Mouse (Mus musculus): ENCODE measurements around the gene Ptprn2.

Ptprn2 gene

GRCm38 (mm10) chr12:117041409-117041808 lies 555.9 kb downstream of the Ptprn2 start:
- no peak for DNase-seq (ENCODE audit: extremely low read depth, low read depth, low spot score)

GRCm38 (mm10) chr12:117042706-117043105 lies 557.2 kb downstream of the Ptprn2 start:
- DNase-seq (ENCODE audit: extremely low read depth, low read depth, low spot score), result no peak

GRCm38 (mm10) chr12:117047384-117048251 lies 562.1 kb downstream of the Ptprn2 start:
- DNase-seq (ENCODE audit: extremely low read depth, low read depth, low spot score), result no peak

- no peak for DNase-seq (ENCODE audit: extremely low read depth, low read depth, low spot score)
Measured at GRCm38 (mm10) chr12:117049829-117050228, 564.3 kb downstream of the Ptprn2 start.

- DNase-seq (ENCODE audit: extremely low read depth, low read depth, low spot score), result no peak
Measured at GRCm38 (mm10) chr12:117053223-117053850, 567.8 kb downstream of the Ptprn2 start.

- DNase-seq (ENCODE audit: extremely low read depth, low read depth, low spot score), result no peak
Measured at GRCm38 (mm10) chr12:117053851-117054769, 568.6 kb downstream of the Ptprn2 start.

GRCm38 (mm10) chr12:117054925-117055570 lies 569.5 kb downstream of the Ptprn2 start:
- no peak for DNase-seq (ENCODE audit: extremely low read depth, low read depth, low spot score)

- DNase-seq (ENCODE audit: extremely low read depth, low read depth, low spot score), result no peak
Measured at GRCm38 (mm10) chr12:117058184-117058958, 572.9 kb downstream of the Ptprn2 start.

- no peak for DNase-seq (ENCODE audit: extremely low read depth, low read depth, low spot score)
Measured at GRCm38 (mm10) chr12:117058975-117059374, 573.5 kb downstream of the Ptprn2 start.

GRCm38 (mm10) chr12:117077664-117078063 lies 592.1 kb downstream of the Ptprn2 start:
- DNase-seq (ENCODE audit: extremely low read depth, low read depth, low spot score), result no peak

- DNase-seq (ENCODE audit: extremely low read depth, low read depth, low spot score), result no peak
Measured at GRCm38 (mm10) chr12:117078945-117079344, 593.4 kb downstream of the Ptprn2 start.

- DNase-seq (ENCODE audit: extremely low read depth, low read depth, low spot score), result no peak
Measured at GRCm38 (mm10) chr12:117079724-117080123, 594.2 kb downstream of the Ptprn2 start.

- DNase-seq (ENCODE audit: extremely low read depth, low read depth, low spot score), result no peak
Measured at GRCm38 (mm10) chr12:117083856-117084701, 598.6 kb downstream of the Ptprn2 start.

- DNase-seq (ENCODE audit: extremely low read depth, low read depth, low spot score), result no peak
Measured at GRCm38 (mm10) chr12:117084702-117085409, 599.3 kb downstream of the Ptprn2 start.

GRCm38 (mm10) chr12:117085661-117086335 lies 600.3 kb downstream of the Ptprn2 start:
- DNase-seq (ENCODE audit: extremely low read depth, low read depth, low spot score), result no peak

- no peak for DNase-seq (ENCODE audit: extremely low read depth, low read depth, low spot score)
Measured at GRCm38 (mm10) chr12:117092345-117093107, 607.0 kb downstream of the Ptprn2 start.

GRCm38 (mm10) chr12:117095941-117096340 lies 610.4 kb downstream of the Ptprn2 start:
- no peak for DNase-seq (ENCODE audit: extremely low read depth, low read depth, low spot score)
